Mouse (Mus musculus): Measurements from ENCODE around the gene Ddx23. TPM values are rescaled to one million over a fixed set of nuclear protein-coding genes. Genes with fewer than 3 reads are reported as not detected.

Ddx23 gene
- total RNA-seq, 2 experiments from 2014 or later: 66.3 to 67.4 TPM

DNA sequence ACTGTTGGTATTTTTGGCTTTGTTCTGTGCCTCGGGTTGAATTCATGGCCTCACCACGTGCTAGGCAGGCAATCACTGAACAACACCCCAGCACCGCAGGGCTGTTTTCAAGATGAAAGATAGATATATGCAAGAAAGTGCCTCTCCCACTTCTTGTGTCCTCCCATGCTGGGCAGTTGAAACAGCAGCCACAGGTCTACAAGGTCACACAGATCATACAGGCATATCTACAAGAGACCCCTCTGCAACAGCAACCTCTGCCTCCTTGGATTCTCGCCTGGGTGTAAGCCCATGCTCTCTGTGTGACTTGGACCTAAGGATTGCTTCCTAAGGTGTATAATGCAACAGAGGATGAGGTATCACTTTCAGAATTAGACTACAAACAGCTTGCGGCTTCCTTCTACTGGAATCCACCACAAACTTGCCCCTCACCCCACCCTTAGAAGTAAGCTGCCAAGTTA lies 39.3 kb downstream of the Ddx23 start:
- intact Hi-C loops (cut with DNase I): no loop called here
- Histone ChIP-seq H3K4me3 (no peak overlapping the region), H3K27ac (no peak overlapping the region)
- DNase-seq: peak; percentile 12
- TF ChIP-seq CTCF (IDR thresholded peaks at IDR 0.05): no peak

DNA sequence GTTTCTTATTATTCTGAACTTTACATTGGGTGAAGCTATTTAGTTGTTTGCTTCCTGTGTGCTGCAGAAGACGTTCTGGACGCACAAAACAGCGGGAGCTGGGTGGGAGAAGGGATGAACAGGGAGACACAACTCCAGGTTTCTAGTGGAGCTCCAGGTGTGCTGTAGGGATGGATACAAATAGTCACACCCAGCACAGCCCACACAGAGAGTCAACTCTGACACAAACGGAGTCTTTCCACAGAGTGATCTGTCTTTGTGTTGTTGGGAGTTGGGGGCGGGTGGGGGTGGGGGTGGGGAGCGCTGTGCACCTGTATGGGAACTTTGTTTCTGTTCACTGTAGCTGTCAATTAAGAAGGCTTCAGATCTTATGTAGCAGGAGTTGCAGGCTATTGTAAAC lies 40.0 kb downstream of the Ddx23 start:
- no peak for DNase-seq
- H3K27ac ChIP-seq: no peak overlapping the region
- intact Hi-C loops (cut with DNase I): no loop called here
- no peak for TF ChIP-seq CTCF (IDR thresholded peaks at IDR 0.05)
- no peak overlapping the region for H3K4me3 ChIP-seq

DNA sequence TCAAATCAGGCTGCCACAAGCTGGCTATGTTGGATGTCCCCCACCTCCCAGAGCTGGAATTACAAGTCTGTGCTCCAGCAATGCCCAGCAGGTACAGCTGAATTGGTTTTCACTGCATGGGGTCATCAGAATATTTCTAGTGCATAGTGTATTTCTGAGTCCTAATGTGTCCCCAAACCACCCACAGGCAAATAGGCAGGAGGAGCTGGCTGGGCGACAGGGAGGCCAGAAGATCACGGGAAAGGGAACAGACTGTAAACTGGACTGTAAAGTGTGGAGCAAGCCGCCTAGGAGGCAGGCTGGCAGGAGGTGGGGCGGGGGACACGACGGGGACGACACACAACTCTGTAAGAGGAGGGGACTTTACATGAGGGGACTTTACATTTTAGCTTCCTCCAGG lies 40.5 kb downstream of the Ddx23 start:
- Histone ChIP-seq H3K4me3 (no peak overlapping the region), H3K27ac (no peak overlapping the region)
- intact Hi-C loops (cut with DNase I): no loop called here
- no peak for DNase-seq
- TF ChIP-seq CTCF (IDR thresholded peaks at IDR 0.05): no peak

DNA sequence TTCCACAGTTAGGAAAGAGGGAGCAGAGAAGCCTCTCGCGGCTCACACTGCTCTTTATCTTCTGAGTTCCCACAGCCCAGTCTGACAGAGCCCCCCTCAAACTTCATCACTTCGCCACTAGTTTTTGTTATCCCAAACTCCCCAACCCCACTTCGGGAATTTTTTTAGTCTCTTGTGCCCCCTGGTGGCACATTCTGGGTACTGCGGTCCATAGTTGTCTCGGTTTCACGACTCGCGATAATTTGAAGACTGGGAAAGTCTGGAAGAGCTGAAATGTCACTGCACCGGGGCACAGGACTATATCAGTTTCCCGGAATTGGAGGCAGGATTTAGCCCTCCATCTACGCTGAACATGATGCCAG lies 45.5 kb downstream of the Ddx23 start:
- peak; percentile 81 for DNase-seq
- Histone ChIP-seq H3K4me3 (peak overlapping the region; percentile 42), H3K27ac (peak overlapping the region; percentile 31)
- TF ChIP-seq CTCF (IDR thresholded peaks at IDR 0.05): peak; percentile 96
- intact Hi-C loops (cut with DNase I): loop anchor here (1.0 to 2.0 kb wide), 2 partner anchors 37 to 106 kb away; no protein-coding TSS in a partner anchor

DNA sequence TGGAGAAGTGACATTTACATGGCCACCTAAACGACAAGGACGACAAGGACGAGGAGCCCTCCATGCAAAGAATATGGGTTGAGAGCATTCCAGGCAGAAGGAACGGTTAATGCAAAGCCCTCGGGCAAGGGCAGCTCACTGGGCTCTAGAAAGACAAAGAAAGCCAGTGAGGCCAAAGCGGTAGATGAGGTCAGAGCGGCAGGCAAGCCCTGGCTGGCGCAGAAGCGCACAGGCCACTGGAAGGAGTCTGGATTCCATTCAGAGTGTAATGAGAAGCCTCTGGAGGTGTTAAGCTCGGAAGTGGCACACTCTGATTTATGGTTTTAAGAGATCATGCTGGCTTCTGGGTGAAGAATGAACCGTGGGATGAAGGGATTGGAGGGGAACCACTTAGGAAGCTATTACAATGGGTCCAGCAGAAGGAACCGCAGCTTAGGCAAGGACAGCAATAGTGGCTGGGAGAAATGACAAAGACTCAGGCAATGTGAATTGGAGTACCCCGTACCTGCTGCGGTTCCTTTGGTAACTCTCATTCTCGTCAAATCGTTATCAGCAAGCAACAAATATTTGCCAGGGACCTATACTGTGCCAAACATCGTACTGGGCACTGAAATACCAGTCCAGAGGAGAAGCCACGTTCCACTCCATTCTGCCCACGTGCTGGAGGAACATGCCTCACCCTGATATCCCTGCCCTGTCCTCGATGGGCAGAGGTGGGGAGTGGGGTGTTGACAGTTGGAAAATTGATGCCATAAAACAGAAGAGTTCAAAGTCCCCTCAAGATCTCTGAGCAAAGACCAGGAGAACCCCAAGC lies 46.1 kb downstream of the Ddx23 start:
- H3K27ac ChIP-seq: peak overlapping the region; percentile 51
- H3K4me3 ChIP-seq: peak overlapping the region; percentile 42
- no peak for TF ChIP-seq CTCF (IDR thresholded peaks at IDR 0.05)
- intact Hi-C loops (cut with DNase I): loop anchor here (1.0 to 2.0 kb wide), 2 partner anchors 36 to 106 kb away; no protein-coding TSS in a partner anchor
- peak; percentile 72 for DNase-seq

DNA sequence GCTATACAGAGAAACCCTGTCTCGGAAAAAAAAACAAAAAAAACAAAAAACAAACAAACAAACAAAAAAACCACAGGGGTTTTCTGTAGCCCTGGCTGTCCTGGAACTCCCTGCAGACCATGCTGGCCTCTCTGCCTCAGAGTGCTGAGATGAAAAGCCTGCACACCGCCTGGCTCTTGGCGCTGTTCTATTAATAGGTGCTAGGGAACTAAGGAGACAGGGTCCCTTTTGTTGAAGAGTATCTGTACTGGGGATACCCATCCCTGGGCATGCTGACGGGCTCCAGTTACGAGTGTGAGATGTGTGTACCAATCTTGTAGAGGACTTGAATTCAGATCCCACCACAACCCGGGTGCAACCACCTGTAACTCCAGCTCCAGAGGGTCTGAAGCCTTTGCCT lies 46.9 kb downstream of the Ddx23 start:
- no peak for DNase-seq
- no peak for TF ChIP-seq CTCF (IDR thresholded peaks at IDR 0.05)
- Histone ChIP-seq H3K27ac (peak overlapping the region; percentile 51; the same call in 1 of the 2 replicates), H3K4me3 (no peak overlapping the region)
- intact Hi-C loops (cut with DNase I): loop anchor here (2.0 kb wide), 1 partner anchor 105 kb away; no protein-coding TSS in a partner anchor

DNA sequence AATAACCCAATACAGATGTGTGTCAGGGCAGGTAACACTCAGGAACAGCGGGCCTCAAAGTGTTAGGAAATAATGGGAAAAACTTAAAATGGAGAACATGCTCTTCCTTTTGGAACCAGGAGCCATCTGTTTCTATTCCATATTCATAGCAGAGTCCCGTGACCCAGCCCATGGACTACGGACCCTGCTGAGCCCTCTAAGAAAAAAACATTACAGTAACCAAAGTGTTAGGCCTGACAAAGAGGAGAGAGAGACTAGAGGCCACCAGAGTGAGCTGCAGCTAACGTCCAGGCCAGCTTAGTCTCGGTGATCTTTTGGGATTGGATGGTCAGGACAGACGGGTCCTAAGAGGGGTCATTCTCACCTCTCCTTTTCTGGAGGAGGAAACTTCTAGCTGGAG lies 47.7 kb downstream of the Ddx23 start:
- TF ChIP-seq CTCF (IDR thresholded peaks at IDR 0.05): no peak
- Histone ChIP-seq H3K4me3 (no peak overlapping the region), H3K27ac (no peak overlapping the region)
- DNase-seq: no peak
- intact Hi-C loops (cut with DNase I): no loop called here

DNA sequence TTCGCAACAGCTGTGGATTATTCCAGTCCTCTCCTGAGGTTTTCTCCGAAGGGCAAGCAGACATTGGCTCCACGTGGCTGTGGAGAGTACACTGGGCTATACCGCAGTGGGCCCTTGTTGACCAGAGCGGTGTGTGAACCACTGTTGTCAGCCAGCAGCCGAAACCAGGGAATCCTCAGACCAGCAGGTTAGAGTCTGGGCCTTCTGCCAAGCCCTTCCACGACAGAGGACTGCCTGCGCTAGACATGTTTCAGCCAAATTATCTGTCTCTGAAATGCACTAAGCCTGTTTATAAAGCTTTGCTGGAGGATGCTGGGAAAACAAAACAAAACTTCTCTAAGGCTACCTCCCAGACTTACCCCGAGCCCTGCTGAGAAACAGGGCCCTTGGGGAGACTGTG lies 48.1 kb downstream of the Ddx23 start:
- H3K27ac ChIP-seq: no peak overlapping the region

DNA sequence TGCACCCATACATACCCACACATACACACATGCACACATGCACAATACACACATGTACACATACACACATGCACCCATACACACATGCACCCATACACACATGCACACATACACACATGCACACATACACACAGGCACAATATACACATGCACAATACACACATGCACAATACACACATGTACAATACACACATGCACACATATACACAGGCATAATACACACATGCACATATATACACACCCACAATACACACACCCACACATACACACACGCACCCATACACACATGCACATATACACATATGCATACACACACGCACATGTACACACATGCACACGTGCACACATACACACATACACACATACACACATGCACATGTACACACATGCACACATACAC lies 50.5 kb downstream of the Ddx23 start:
- intact Hi-C loops (cut with DNase I): no loop called here
- H3K27ac ChIP-seq: no peak overlapping the region
- H3K4me3 ChIP-seq: no peak overlapping the region
- DNase-seq: no peak
- TF ChIP-seq CTCF (IDR thresholded peaks at IDR 0.05): no peak

More for the DNA sequence above, 48.1 kb downstream of the Ddx23 start:
- no peak overlapping the region for H3K4me3 ChIP-seq
- TF ChIP-seq CTCF (IDR thresholded peaks at IDR 0.05): no peak
- peak; percentile 63 for DNase-seq
- intact Hi-C loops (cut with DNase I): no loop called here

DNA sequence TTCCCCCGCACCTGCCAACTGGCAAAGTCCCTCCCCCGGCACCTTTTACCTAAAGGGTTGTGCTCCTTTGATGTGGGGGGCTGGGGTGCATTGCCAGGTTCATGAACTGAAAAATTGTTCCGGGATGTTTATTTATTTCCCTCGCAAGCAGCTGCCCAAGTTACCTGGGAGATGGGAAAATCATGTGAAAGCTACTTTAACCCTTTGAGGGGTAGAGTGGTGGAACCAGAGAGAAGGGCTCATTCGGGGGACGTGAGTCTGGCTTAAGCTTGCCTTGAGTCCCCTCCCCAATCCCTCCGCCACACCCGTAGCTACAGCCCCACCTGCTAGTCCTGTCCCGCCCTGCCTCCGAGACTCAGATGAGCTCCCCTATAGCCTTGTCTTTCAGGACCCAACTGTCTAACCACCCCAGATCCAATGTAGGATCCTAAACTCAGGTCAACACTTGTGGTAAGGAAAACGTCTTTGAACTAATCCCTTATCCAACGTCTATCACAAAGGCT lies 52.5 kb downstream of the Ddx23 start:
- TF ChIP-seq CTCF (IDR thresholded peaks at IDR 0.05): no peak
- intact Hi-C loops (cut with DNase I): no loop called here
- Histone ChIP-seq H3K27ac (peak overlapping the region; percentile 90), H3K4me3 (peak overlapping the region; percentile 97)
- DNase-seq: no peak

DNA sequence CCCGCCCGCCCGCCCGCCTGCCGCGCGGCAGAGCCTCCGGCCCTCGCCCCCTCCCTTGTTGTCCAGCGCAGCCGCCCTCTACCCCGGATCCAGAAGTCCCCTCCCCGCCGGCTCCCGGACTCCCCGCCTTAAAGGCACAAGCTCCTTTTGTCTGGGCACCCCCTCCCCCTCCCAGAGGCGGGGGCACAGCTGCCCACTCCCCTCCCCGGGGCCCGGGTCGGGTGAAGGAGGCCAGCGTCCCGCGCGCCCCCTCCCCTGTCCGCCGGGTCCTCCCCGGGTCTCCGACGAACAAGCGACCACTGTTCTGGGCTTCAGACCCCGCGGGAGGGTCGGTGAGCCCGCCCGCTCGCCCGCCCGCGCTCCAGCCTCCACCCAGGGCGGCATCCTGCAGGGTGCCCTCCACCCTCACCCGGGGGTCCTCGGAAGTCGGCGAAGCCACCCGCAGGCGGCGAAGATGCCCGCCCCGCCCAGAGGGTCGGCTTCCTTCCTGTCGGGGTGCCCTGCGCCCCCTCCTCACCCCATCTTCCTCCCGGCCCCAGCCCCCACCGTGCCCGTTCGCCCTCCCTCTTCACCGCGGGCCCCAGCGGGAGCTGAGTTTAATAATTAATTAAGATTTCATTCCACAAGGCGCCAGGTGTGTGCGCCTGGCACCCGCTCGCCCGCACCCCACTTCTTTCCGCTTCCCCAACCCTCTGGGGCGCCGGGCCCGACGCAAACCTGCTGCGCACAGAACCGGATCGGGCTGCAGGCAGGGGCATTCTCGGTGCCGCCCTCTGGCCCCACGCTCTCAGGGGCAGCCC lies 53.2 kb downstream of the Ddx23 start, which contains the start of gene Adcy6:
Gene Adcy6 (minus strand): TSS at position 746 of the 800 bp plus-strand sequence.
- DNase-seq: peak; percentile 86
- Histone ChIP-seq H3K27ac (peak within 1 kb of the TSS; percentile 90), H3K4me3 (peak within 1 kb of the TSS; percentile 97)
- TF ChIP-seq CTCF (IDR thresholded peaks at IDR 0.05): no peak
- intact Hi-C loops (cut with DNase I): no loop called here

DNA sequence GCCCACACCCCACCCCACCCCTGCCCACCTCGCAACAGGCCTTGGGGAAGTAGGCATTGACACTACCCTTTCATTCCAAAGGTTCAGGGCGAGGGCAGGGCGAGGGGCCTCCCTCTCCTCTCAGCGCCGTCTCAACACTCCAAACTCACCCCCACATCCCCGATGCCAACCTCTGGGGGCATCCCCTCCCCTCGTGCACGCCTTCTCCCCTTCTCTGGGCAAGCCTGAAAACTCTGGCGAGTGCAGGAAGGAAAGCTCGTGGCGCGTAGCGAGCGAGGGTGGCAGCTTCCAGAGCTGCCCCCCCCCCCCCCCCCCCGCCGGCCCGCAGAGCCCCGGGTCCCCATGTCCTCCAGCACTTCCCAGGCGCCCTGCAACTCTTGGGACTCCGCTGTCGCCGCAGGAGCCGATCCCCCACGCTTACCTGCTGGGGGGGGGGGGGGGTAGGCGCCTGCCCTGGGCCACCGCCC lies 53.9 kb downstream of the Ddx23 start:
- H3K27ac ChIP-seq: peak overlapping the region; percentile 90
- peak; percentile 59 for DNase-seq
- TF ChIP-seq CTCF (IDR thresholded peaks at IDR 0.05): no peak
- H3K4me3 ChIP-seq: peak overlapping the region; percentile 97
- intact Hi-C loops (cut with DNase I): no loop called here

All from gastrocnemius, adult 2 months (tissue).